Mouse (Mus musculus) layer of hippocampus, adult 8-10 months (tissue): ENCODE results near the gene Bhmt. TPM values are rescaled to one million over a fixed set of nuclear protein-coding genes. Genes with fewer than 3 reads are reported as not detected.

Experiments
- DNase-seq, 2 experiments: peaks; one replicate each; pipeline ENCODE4 v3.0.0; 2022; ENCODE audit warnings: low spot score in 2 of 2
- total RNA-seq, 4 experiments: library from RNA; stranded (reverse); gene quantifications; 2 replicates each; pipeline ENCODE4 v1.2.4; 2022

Bhmt gene
- not detected for total RNA-seq

- DNase-seq: no peak
Measured at GRCm38 (mm10) chr13:93637282-93638245, at the start of gene Bhmt. TSS of gene Bhmt (minus strand) at chr13:93637961.

GRCm38 (mm10) chr13:93687321-93687720, 49.6 kb upstream of the Bhmt start:
- DNase-seq: no peak

- DNase-seq: no peak
Measured at GRCm38 (mm10) chr13:93685226-93685625, 47.5 kb upstream of the Bhmt start.

DNA sequence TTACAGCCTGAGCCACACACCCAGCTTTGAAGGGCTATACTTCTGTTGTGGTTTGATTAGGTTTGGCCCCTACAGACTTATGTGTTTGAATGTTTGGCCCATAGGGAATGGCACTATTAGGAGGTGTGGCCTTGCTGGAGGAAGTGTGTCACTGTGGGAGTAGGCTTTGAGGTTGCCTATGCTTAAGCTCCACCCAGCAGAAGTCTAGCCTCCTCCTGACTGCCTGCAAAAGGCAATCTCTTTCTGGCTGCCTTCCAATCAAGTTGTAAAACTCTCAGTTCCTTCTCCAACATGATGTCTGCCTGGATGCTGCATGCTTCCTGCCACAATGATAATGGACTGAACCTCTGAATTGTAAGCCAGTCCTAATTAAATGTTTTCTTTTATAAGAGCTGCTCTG, 45.6 kb upstream of the Bhmt start:
- DNase-seq: no peak

GRCm38 (mm10) chr13:93676864-93677263, 39.1 kb upstream of the Bhmt start:
- no peak for DNase-seq

DNA sequence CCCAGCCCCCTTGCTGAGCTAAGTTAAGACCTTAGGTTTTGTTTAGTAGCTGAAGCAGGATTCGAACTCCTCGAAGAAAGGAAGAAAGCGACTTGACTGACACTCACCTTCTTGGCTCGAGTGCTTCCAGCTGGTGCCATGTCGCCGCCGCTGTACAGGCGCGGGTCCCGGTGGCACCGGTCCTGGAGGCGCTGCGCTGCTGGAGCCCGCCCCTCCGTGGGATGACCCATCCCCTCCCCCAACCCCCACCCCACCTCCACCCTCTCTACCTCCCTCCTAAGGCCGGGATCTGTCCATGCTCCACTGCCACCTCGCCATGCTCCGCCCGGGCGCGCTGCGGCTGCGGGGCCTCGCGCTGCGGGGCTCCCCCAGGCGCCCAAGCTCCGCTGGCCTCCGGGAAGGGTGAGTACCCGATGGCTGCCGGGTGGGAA, 36.4 kb upstream of the Bhmt start, which contains the start of the genes Bhmt2 and Dmgdh:
Gene Bhmt2, minus strand, starts transcription at position 172 of the 431 bp plus-strand sequence.
Gene Dmgdh, plus strand, starts transcription at position 303 of the 431 bp plus-strand sequence.
- no peak for DNase-seq

GRCm38 (mm10) chr13:93673296-93673695, 35.5 kb upstream of the Bhmt start:
- no peak for DNase-seq

- DNase-seq: no peak
Measured at GRCm38 (mm10) chr13:93672371-93672770, 34.6 kb upstream of the Bhmt start.

GRCm38 (mm10) chr13:93667586-93667985, 29.8 kb upstream of the Bhmt start:
- no peak for DNase-seq

- DNase-seq: no peak
Measured at GRCm38 (mm10) chr13:93657941-93658340, 20.2 kb upstream of the Bhmt start.

GRCm38 (mm10) chr13:93653382-93653781, 15.6 kb upstream of the Bhmt start:
- no peak for DNase-seq

- no peak for DNase-seq
Measured at GRCm38 (mm10) chr13:93648387-93649130, 10.8 kb upstream of the Bhmt start.

GRCm38 (mm10) chr13:93639636-93640035, 1.9 kb upstream of the Bhmt start:
- no peak for DNase-seq

- DNase-seq: no peak
Measured at GRCm38 (mm10) chr13:93636561-93636960, 1.2 kb downstream of the Bhmt start.

- no peak for DNase-seq
Measured at GRCm38 (mm10) chr13:93632927-93633326, 4.8 kb downstream of the Bhmt start.

- DNase-seq: no peak
Measured at GRCm38 (mm10) chr13:93630941-93631705, 6.6 kb downstream of the Bhmt start.

GRCm38 (mm10) chr13:93628861-93629260, 8.9 kb downstream of the Bhmt start:
- no peak for DNase-seq

GRCm38 (mm10) chr13:93614361-93614948, 23.3 kb downstream of the Bhmt start:
- no peak for DNase-seq

- no peak for DNase-seq
Measured at GRCm38 (mm10) chr13:93613771-93614170, 24.0 kb downstream of the Bhmt start.

DNA sequence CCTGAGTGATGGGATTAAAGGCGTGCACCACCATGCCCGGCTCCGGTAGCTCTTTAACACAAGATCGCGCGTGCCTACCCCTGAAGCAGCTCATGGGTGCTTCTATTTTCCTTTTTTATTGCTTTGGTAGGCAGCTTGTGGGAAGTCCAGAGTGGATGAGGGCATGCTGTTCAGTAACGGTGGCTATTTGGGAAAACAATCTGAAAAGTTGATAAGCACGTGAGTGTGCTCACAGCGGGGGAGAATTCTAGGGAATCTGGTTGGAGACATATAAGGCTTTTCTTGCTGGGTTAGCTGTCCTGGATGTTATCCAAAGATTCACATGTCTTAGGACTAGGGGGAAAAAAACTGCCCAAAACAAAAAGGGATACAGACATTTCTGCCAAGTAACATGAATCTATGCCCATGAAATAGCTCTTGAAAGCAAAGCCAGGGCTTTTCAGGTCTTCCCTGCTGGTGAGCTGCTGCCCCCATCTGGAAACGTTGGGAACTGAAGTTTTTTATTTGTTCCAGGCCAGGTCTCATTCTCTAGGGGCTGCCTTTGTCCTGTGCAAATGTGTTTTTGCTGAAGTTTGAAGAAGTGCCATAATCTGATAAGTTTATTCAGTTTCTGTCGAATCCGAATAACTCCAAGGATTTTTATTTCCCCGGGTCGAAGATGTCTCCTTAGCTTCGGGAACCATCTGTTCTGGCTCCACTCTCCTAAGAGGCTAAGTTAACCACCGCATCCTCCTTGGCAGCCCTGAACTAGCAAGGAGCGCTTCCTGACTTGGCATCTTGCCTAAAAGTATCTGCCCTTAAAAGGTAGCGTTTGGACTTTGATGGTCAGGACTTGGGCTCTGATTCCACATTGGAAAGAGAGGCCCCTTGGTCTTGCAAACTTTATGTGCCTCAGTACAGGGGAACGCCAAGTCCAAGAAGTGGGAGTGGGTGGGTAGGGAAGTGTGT, 24.8 kb downstream of the Bhmt start:
- DNase-seq: peak; percentile 67 to 84
